In genomic region chr2:166096300-166096699, GRCm38 (mm10) we compare ENCODE assay signal across 28 mouse cellular contexts.
"Had no signal": no experiment of that assay in that cellular context is flagged by ENCODE, and none has a peak within 500 bp of the region (broad histone marks: within the 10 kb centered on the region; RNA-seq: fewer than 3 reads in every experiment).

No protein-coding gene starts in this region.

- DNase-seq: cerebellum, adult 18-20 months; cerebellum, adult 2 months; cerebellum, adult 8-10 months; cerebellum, adult 9-10 months; cerebellum, adult 9-11 months; cerebellum, postnatal 10 days; cerebellum, postnatal 14 days; cerebellum, postnatal 25 days; cerebellum, postnatal 36 days; embryo, embryonic 11 days; forebrain, postnatal 0 days; gastrocnemius, adult 2 months; gastrocnemius, postnatal 10 days; gastrocnemius, postnatal 14 days; gastrocnemius, postnatal 25 days; gastrocnemius, postnatal 36 days; heart, adult 18-20 months had no signal

- H3K4me3 ChIP-seq: embryonic facial prominence, embryonic 10.5 days; embryonic facial prominence, embryonic 12.5 days; embryonic facial prominence, embryonic 13.5 days; embryonic facial prominence, embryonic 15.5 days; erythroblast, embryonic 14.5 days; forebrain, embryonic 10.5 days; forebrain, embryonic 12.5 days; forebrain, embryonic 13.5 days; forebrain, embryonic 15.5 days; gastrocnemius, adult 2 months had no signal

- H3K27ac ChIP-seq: embryonic facial prominence, embryonic 10.5 days; embryonic facial prominence, embryonic 12.5 days; embryonic facial prominence, embryonic 13.5 days; embryonic facial prominence, embryonic 15.5 days; forebrain, embryonic 10.5 days; forebrain, embryonic 12.5 days; forebrain, embryonic 13.5 days; forebrain, embryonic 15.5 days; gastrocnemius, adult 2 months had no signal

- ATAC-seq: forebrain, embryonic 13.5 days; forebrain, embryonic 14.5 days; forebrain, embryonic 15.5 days; forebrain, embryonic 16.5 days; forebrain, postnatal 0 days had no signal

- H3K4me2 ChIP-seq: embryonic facial prominence, embryonic 12.5 days; embryonic facial prominence, embryonic 13.5 days; embryonic facial prominence, embryonic 15.5 days; forebrain, embryonic 12.5 days; forebrain, embryonic 13.5 days; forebrain, embryonic 15.5 days had no signal

- H3K27me3 ChIP-seq: embryonic facial prominence, embryonic 12.5 days; embryonic facial prominence, embryonic 13.5 days; embryonic facial prominence, embryonic 15.5 days; forebrain, embryonic 12.5 days; forebrain, embryonic 13.5 days; forebrain, embryonic 15.5 days had no signal

- H3K36me3 ChIP-seq: forebrain, embryonic 15.5 days had no signal

- H3K9me3 ChIP-seq: embryonic facial prominence, embryonic 10.5 days; embryonic facial prominence, embryonic 12.5 days; embryonic facial prominence, embryonic 13.5 days; embryonic facial prominence, embryonic 15.5 days; forebrain, embryonic 10.5 days; forebrain, embryonic 12.5 days; forebrain, embryonic 13.5 days; forebrain, embryonic 15.5 days had no signal

- H3K9ac ChIP-seq: embryonic facial prominence, embryonic 12.5 days; embryonic facial prominence, embryonic 13.5 days; embryonic facial prominence, embryonic 15.5 days; forebrain, embryonic 12.5 days; forebrain, embryonic 13.5 days; forebrain, embryonic 15.5 days; forebrain, postnatal 0 days had no signal
